Mouse (Mus musculus) liver, embryonic 15.5 days (tissue): Measurements from ENCODE around the gene Nosip. TPM values are rescaled to one million over a fixed set of nuclear protein-coding genes. Genes with fewer than 3 reads are reported as not detected.

Experiments
- ATAC-seq: fragments of 200-750 bp; cut with Nextera tagmentation; 2 replicates; pipeline ENCODE4 v1.8.0; 2017; ENCODE audit warnings: moderate number of reproducible peaks, mild to moderate bottlenecking, moderate library complexity; ENCODE audit not compliant: insufficient read depth
- H3K27ac ChIP-seq: fragments of 300-500 bp; sonication (generic); replicated peaks from 2 replicates; pipeline ENCODE4 v1.5.1; 2015; ENCODE audit warnings: mild to moderate bottlenecking, inconsistent platforms
- H3K27me3 ChIP-seq: fragments of 300-500 bp; sonication (generic); 2 replicates; pipeline ENCODE4 v1.6.1; 2015; ENCODE audit warnings: mild to moderate bottlenecking, inconsistent platforms
- H3K36me3 ChIP-seq: fragments of 300-500 bp; sonication (generic); replicated peaks from 2 replicates; pipeline ENCODE4 v1.6.1; 2015; ENCODE audit warnings: moderate library complexity, mild to moderate bottlenecking, inconsistent platforms
- H3K4me1 ChIP-seq: fragments of 300-500 bp; sonication (generic); replicated peaks from 2 replicates; pipeline ENCODE4 v1.6.1; 2015; ENCODE audit warnings: inconsistent platforms
- H3K4me2 ChIP-seq: fragments of 300-500 bp; sonication (generic); 2 replicates; pipeline ENCODE4 v1.6.1; 2015; ENCODE audit warnings: moderate library complexity, mild to moderate bottlenecking, inconsistent platforms
- H3K4me3 ChIP-seq: fragments of 300-500 bp; sonication (generic); replicated peaks from 2 replicates; pipeline ENCODE4 v1.5.1; 2015; ENCODE audit warnings: mild to moderate bottlenecking, inconsistent platforms
- H3K9ac ChIP-seq: fragments of 300-500 bp; sonication (generic); 2 replicates; pipeline ENCODE4 v1.6.1; 2015; ENCODE audit warnings: moderate library complexity, mild to moderate bottlenecking, inconsistent platforms
- H3K9me3 ChIP-seq: fragments of 300-500 bp; sonication (generic); replicated peaks from 2 replicates; pipeline ENCODE4 v1.6.1; 2016; ENCODE audit warnings: inconsistent platforms
- WGBS: fragments of 180-500 bp; shearing (Covaris S2); methylation state at CpG from one replicate; pipeline ENCODE4 v1.1.7; 2015; ENCODE audit warnings: mixed read lengths; ENCODE audit not compliant: insufficient replicate concordance; 5-methylcytosine and 5-hydroxymethylcytosine counted together
- polyA plus RNA-seq: library from polyadenylated mRNA; unstranded; fragments of >200 nt; fragmentation: Nextera tagmentation; extraction: Ambion mirVana; gene quantifications from 2 replicates; pipeline ENCODE4 v1.2.1, GENCODE M21; 2015

Gene Nosip
- polyA plus RNA-seq, 1 experiment from 2014 or later: 25.9 TPM

- no peak overlapping the region for H3K4me3 ChIP-seq
- 71% methylated on average over 11 of the region's 11 CpGs for WGBS
- peaks cover 98% of the 10 kb centered on the region for H3K36me3 ChIP-seq
- no peak overlapping the region for H3K4me2 ChIP-seq
- H3K9ac ChIP-seq: no peak overlapping the region
- no peak overlapping the region for H3K27ac ChIP-seq
- ATAC-seq: no peak
- H3K27me3 ChIP-seq: no peaks in the 10 kb centered on the region
- no peaks in the 10 kb centered on the region for H3K9me3 ChIP-seq
- 0 out of 2 replicates have a peak, but pooled peaks cover 6% of the 10 kb centered on the region for H3K4me1 ChIP-seq
These were observed 25.5 kb upstream of the Nosip start for GRCm38 (mm10) chr7:45036702-45037101.

- H3K27me3 ChIP-seq: no peaks in the 10 kb centered on the region
- H3K9me3 ChIP-seq: no peaks in the 10 kb centered on the region
- no peak overlapping the region for H3K4me3 ChIP-seq
- H3K27ac ChIP-seq: no peak overlapping the region
- 0 out of 2 replicates have a peak, but pooled peaks cover 6% of the 10 kb centered on the region for H3K4me1 ChIP-seq
- H3K9ac ChIP-seq: no peak overlapping the region
- 0 out of 2 replicates have a peak, but pooled peaks have one; percentile 51 for ATAC-seq
- peaks cover 98% of the 10 kb centered on the region for H3K36me3 ChIP-seq
- 48% methylated on average over 7 of the region's 7 CpGs for whole genome bisulfite sequencing
- no peak overlapping the region for H3K4me2 ChIP-seq
These were observed 24.4 kb upstream of the Nosip start for GRCm38 (mm10) chr7:45037720-45038361.

GRCm38 (mm10) chr7:45038411-45038810 is 23.8 kb upstream of the Nosip start:
- 0 out of 2 replicates have a peak, but pooled peaks cover 6% of the 10 kb centered on the region for H3K4me1 ChIP-seq
- H3K9me3 ChIP-seq: no peaks in the 10 kb centered on the region
- peaks cover 98% of the 10 kb centered on the region for H3K36me3 ChIP-seq
- 81% methylated on average over 9 of the region's 9 CpGs for WGBS
- no peak overlapping the region for H3K9ac ChIP-seq
- H3K4me3 ChIP-seq: no peak overlapping the region
- no peak overlapping the region for H3K27ac ChIP-seq
- H3K27me3 ChIP-seq: no peaks in the 10 kb centered on the region
- ATAC-seq: no peak
- no peak overlapping the region for H3K4me2 ChIP-seq

- Histone ChIP-seq H3K27me3 (no peaks in the 10 kb centered on the region), H3K9me3 (no peaks in the 10 kb centered on the region), H3K9ac (no peak overlapping the region), H3K4me3 (no peak overlapping the region), H3K4me1 (0 out of 2 replicates have a peak, but pooled peaks cover 6% of the 10 kb centered on the region), H3K27ac (no peak overlapping the region), H3K36me3 (peaks cover 97% of the 10 kb centered on the region), H3K4me2 (no peak overlapping the region)
- ATAC-seq: no peak
- 82% methylated on average over 9 of the region's 9 CpGs for WGBS
These were observed 21.4 kb upstream of the Nosip start for GRCm38 (mm10) chr7:45040851-45041250.

GRCm38 (mm10) chr7:45043307-45043706 is 18.9 kb upstream of the Nosip start:
- Histone ChIP-seq H3K9ac (no peak overlapping the region), H3K27ac (no peak overlapping the region), H3K27me3 (no peaks in the 10 kb centered on the region), H3K4me1 (0 out of 2 replicates have a peak, but pooled peaks cover under 1% of the 10 kb centered on the region), H3K36me3 (peaks cover 97% of the 10 kb centered on the region), H3K4me2 (no peak overlapping the region), H3K9me3 (no peaks in the 10 kb centered on the region), H3K4me3 (no peak overlapping the region)
- WGBS: 91% methylated on average over 14 of the region's 14 CpGs
- no peak for ATAC-seq

- H3K4me3 ChIP-seq: no peak overlapping the region
- peaks cover 97% of the 10 kb centered on the region for H3K36me3 ChIP-seq
- H3K4me2 ChIP-seq: no peak overlapping the region
- H3K4me1 ChIP-seq: peaks cover 8% of the 10 kb centered on the region
- WGBS: 89% methylated on average over 22 of the region's 22 CpGs
- no peak for ATAC-seq
- H3K9ac ChIP-seq: no peak overlapping the region
- H3K27ac ChIP-seq: no peak overlapping the region
- no peaks in the 10 kb centered on the region for H3K27me3 ChIP-seq
- no peaks in the 10 kb centered on the region for H3K9me3 ChIP-seq
These were observed 16.5 kb upstream of the Nosip start for GRCm38 (mm10) chr7:45045741-45046140.

- 88% methylated on average over 26 of the region's 26 CpGs for WGBS
- H3K36me3 ChIP-seq: peaks cover 90% of the 10 kb centered on the region
- no peaks in the 10 kb centered on the region for H3K27me3 ChIP-seq
These were observed 15.3 kb upstream of the Nosip start for GRCm38 (mm10) chr7:45046853-45047350.

GRCm38 (mm10) chr7:45047491-45047890 is 14.7 kb upstream of the Nosip start:
- no peaks in the 10 kb centered on the region for H3K27me3 ChIP-seq
- no peak overlapping the region for H3K4me3 ChIP-seq
- no peak overlapping the region for H3K9ac ChIP-seq
- H3K4me2 ChIP-seq: no peak overlapping the region
- peaks cover 25% of the 10 kb centered on the region for H3K4me1 ChIP-seq
- no peaks in the 10 kb centered on the region for H3K9me3 ChIP-seq
- ATAC-seq: no peak
- no peak overlapping the region for H3K27ac ChIP-seq
- peaks cover 84% of the 10 kb centered on the region for H3K36me3 ChIP-seq
- WGBS: 90% methylated on average over 14 of the region's 14 CpGs

More at GRCm38 (mm10) chr7:45046853-45047350, 15.3 kb upstream of the Nosip start:
- Histone ChIP-seq H3K27ac (no peak overlapping the region), H3K9ac (no peak overlapping the region), H3K4me2 (no peak overlapping the region), H3K4me3 (no peak overlapping the region), H3K4me1 (peaks cover 20% of the 10 kb centered on the region), H3K9me3 (no peaks in the 10 kb centered on the region)
- ATAC-seq: no peak

GRCm38 (mm10) chr7:45048001-45048890 is 14.0 kb upstream of the Nosip start:
- Histone ChIP-seq H3K4me3 (no peak overlapping the region), H3K4me1 (peaks cover 33% of the 10 kb centered on the region), H3K27me3 (no peaks in the 10 kb centered on the region), H3K4me2 (no peak overlapping the region), H3K9me3 (no peaks in the 10 kb centered on the region), H3K36me3 (peaks cover 76% of the 10 kb centered on the region), H3K9ac (no peak overlapping the region), H3K27ac (no peak overlapping the region)
- 86% methylated on average over 38 of the region's 38 CpGs for WGBS
- no peak for ATAC-seq

GRCm38 (mm10) chr7:45048923-45049657 is 13.1 kb upstream of the Nosip start:
- WGBS: 82% methylated on average over 23 of the region's 23 CpGs
- peaks cover 68% of the 10 kb centered on the region for H3K36me3 ChIP-seq

More at GRCm38 (mm10) chr7:45048923-45049657, 13.1 kb upstream of the Nosip start:
- Histone ChIP-seq H3K9ac (no peak overlapping the region), H3K9me3 (no peaks in the 10 kb centered on the region), H3K27me3 (no peaks in the 10 kb centered on the region), H3K4me3 (no peak overlapping the region), H3K4me1 (peaks cover 41% of the 10 kb centered on the region), H3K27ac (no peak overlapping the region), H3K4me2 (no peak overlapping the region)
- ATAC-seq: no peak
